Mouse (Mus musculus) olfactory bulb, adult 2 months (tissue): ENCODE measurements around the gene Hrc. TPM values are rescaled to one million over a fixed set of nuclear protein-coding genes. Genes with fewer than 3 reads are reported as not detected.
A peak's percentile ranks its signal among the peaks of the same experiment; 100 is the strongest.

ENCODE experiments used
- H3K27ac ChIP-seq: fragments of 200-500 bp; 2 replicates; pipeline ENCODE4 v1.5.1; 2012; ENCODE audit warnings: low read depth, low read length; ENCODE audit not compliant: insufficient read depth
- H3K4me1 ChIP-seq: fragments of 200-500 bp; 2 replicates; pipeline ENCODE4 v1.6.1; 2012; ENCODE audit warnings: low read length; ENCODE audit not compliant: control insufficient read depth, insufficient read depth
- H3K4me3 ChIP-seq: fragments of 200-500 bp; 2 replicates; pipeline ENCODE4 v1.5.1; 2012; ENCODE audit warnings: mild to moderate bottlenecking, low read depth, low read length, moderate library complexity; ENCODE audit not compliant: insufficient read depth
- CTCF ChIP-seq: fragments of 200-500 bp; IDR thresholded peaks from 2 replicates; pipeline ENCODE4 v1.5.1; 2012; ENCODE audit warnings: low read depth, mild to moderate bottlenecking, low read length, moderate library complexity; ENCODE audit not compliant: insufficient read depth
- POLR2A ChIP-seq: fragments of 200-500 bp; IDR thresholded peaks from 2 replicates; pipeline ENCODE4 v1.6.1; 2012; ENCODE audit warnings: mild to moderate bottlenecking, low read depth, low read length, moderate library complexity; ENCODE audit not compliant: insufficient read depth
- WGBS: fragments of 180-500 bp; shearing (Covaris S2); methylation state at CpG from one replicate; pipeline ENCODE4 v1.1.7; 2018; 5-methylcytosine and 5-hydroxymethylcytosine counted together
- polyA plus RNA-seq: library from polyadenylated mRNA; stranded (reverse); fragments of >200 nt; gene quantifications from 2 replicates; pipeline ENCODE4 v1.2.4, GENCODE M21; 2012; ENCODE audit warnings: low replicate concordance; ENCODE audit not compliant: missing spikeins, insufficient read depth, insufficient read length

Hrc gene
- polyA plus RNA-seq, 1 experiment, result not detected

GRCm38 (mm10) chr7:45328841-45329475 is 6.1 kb upstream of the Hrc start:
- 81% methylated on average over 13 of the region's 13 CpGs for WGBS
- H3K4me1 ChIP-seq, result peaks cover 14% of the 10 kb centered on the region
- no peak overlapping the region for H3K27ac ChIP-seq
- TF ChIP-seq POLR2A (no peak), CTCF (no peak)
- no peak overlapping the region for H3K4me3 ChIP-seq

- Histone ChIP-seq H3K4me3 (no peak overlapping the region), H3K4me1 (peaks cover 14% of the 10 kb centered on the region), H3K27ac (no peak overlapping the region)
- WGBS, result 84% methylated on average over 6 of the region's 6 CpGs
- TF ChIP-seq POLR2A (no peak), CTCF (no peak)
Measured at GRCm38 (mm10) chr7:45331502-45331901, 3.6 kb upstream of the Hrc start.

DNA sequence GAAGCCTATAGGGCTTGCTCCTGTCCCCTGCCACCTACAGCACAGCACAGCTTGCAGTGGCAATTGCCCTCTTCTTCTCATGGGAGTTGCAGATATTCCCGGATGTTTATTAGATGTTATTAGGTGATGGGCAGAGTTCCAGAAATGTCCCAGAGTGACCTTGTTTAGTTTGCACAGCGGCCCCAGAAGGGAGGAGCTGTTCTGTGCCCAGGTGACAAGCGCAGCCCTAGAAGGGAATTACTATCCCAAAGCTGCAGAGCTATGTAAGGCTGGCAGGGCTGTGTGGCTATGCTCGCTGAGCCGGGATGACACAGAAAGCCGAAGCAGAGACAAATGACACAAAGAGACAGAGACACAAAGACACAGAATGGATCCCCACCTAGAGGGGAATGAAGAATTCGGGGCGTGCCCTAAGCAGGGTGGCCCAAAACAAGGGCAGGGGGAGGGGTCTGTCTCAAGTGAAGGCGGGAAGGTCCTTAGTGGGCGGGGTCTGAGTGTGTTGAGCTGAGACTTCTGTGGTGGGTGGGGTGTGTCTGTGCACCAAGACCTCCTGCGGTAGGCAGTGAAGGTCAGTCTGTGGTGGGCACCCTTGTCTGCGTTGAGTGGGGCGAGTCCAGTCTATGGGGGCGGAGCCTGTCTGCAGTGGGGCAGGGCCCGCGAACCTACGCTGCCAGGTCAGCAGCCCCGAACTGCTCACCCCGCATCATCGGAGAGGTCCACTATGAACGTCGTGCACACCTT is 2.2 kb upstream of the Hrc start:
- Histone ChIP-seq H3K4me3 (peak overlapping the region; percentile 53), H3K27ac (no peak overlapping the region), H3K4me1 (peaks cover 16% of the 10 kb centered on the region)
- 4% methylated on average over 22 of the region's 22 CpGs for WGBS
- TF ChIP-seq POLR2A (no peak), CTCF (no peak)

- H3K27ac ChIP-seq, result no peak within 1 kb of the TSS
- TF ChIP-seq POLR2A, result no peak
- no peak for TF ChIP-seq CTCF
- peaks cover 20% of the 10 kb centered on the region for H3K4me1 ChIP-seq
- WGBS, result under 1% methylated on average over 38 of the region's 38 CpGs
- peak within 1 kb of the TSS; percentile 53 for H3K4me3 ChIP-seq
Measured at GRCm38 (mm10) chr7:45333431-45333982, 1.6 kb upstream of the Hrc start, which contains the start of gene Trpm4. Gene Trpm4 (minus strand): TSS chr7:45333780.

DNA sequence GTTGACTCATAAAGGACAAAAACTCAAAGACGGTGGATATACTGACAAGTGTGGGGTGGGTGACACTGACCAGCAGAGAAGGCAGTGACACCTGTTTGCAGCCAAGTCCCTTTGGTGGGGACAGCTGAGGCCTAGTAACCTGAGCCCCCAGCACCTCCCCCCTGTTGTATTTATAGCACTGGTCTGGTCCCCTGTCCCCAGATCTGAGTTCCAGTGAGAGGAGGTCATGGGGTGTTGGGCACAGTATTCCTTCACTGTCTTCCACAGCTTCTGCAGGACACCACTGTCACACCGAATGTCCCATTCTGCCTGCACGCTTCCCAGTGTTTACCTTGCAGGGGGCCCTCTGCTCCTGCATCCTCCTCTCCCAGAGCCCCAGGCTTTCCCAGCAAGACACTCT is 485 bp upstream of the Hrc start:
- Histone ChIP-seq H3K27ac (no peak overlapping the region), H3K4me3 (no peak overlapping the region), H3K4me1 (peaks cover 20% of the 10 kb centered on the region)
- TF ChIP-seq POLR2A, result no peak
- 62% methylated on average over 3 of the region's 3 CpGs for WGBS

DNA sequence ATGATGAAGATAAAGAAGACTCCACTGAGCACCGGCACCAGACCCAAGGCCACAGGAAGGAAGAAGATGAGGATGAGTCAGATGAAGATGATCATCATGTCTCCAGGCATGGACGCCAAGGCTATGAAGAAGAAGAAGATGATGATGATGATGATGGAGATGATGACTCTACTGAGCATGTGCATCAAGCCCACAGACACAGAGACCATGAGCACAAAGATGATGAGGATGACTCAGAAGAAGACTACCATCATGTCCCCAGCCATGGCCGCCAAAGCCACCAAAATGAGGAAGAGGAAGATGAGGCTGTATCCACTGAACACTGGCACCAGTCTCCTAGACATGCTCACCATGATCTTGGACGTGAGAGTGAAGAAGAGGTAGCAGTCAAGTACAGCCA is 1.2 kb downstream of the Hrc start:
- H3K4me3 ChIP-seq, result no peak overlapping the region
- WGBS, result 89% methylated on average over 4 of the region's 4 CpGs
- H3K27ac ChIP-seq, result no peak overlapping the region
- TF ChIP-seq POLR2A (no peak), CTCF (no peak)
- H3K4me1 ChIP-seq, result peaks cover 20% of the 10 kb centered on the region

- no peak for TF ChIP-seq POLR2A
- no peak for TF ChIP-seq CTCF
- H3K27ac ChIP-seq, result no peak overlapping the region
- H3K4me3 ChIP-seq, result no peak overlapping the region
- peaks cover 22% of the 10 kb centered on the region for H3K4me1 ChIP-seq
- 17% methylated on average over 4 of the region's 4 CpGs for WGBS
Measured at GRCm38 (mm10) chr7:45337469-45337868, 2.4 kb downstream of the Hrc start.

DNA sequence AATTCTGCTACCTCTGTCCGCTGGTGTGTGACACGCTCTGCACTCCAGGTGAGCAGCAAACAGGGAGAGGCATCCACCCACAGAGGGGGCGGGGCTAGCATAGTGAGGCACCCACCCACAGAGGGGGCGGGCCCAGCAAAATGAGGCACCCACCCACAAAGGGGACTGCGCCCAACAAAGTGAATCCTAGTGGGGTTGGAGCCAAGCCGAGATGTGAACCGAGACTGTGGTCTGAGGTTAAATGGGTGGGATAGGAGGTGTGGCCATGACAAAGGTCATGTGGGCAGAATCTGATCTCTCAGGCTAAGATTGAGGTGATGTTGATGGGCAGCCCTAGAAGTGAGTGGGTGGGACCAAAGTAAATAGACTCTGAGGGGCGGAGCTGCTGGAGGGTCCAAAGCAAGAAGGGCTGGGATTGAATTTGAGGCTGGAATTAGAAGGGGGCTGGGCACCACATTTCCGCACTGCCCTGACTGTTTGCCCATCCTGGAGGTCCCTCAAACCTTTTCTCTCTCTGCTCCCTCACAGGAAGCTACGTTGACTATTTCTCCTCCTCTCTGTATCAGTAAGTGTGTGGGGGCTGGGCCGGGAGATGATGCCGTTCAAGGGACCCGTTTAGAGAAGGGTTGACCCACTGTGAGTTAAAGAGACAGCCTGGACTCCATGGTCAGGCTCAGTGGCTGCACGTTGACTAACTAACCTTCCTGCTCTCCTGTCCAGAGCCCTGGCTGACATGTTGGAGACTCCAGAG is 3.2 kb downstream of the Hrc start:
- TF ChIP-seq CTCF (no peak), POLR2A (no peak)
- WGBS, result 14% methylated on average over 14 of the region's 14 CpGs
- Histone ChIP-seq H3K27ac (no peak overlapping the region), H3K4me3 (no peak overlapping the region), H3K4me1 (peaks cover 14% of the 10 kb centered on the region)

- Histone ChIP-seq H3K4me3 (peak overlapping the region; percentile 11; the same call in 1 of the 2 replicates), H3K27ac (no peak overlapping the region), H3K4me1 (peaks cover 9% of the 10 kb centered on the region)
- no peak for TF ChIP-seq POLR2A
- no peak for TF ChIP-seq CTCF
- 29% methylated on average over 39 of the region's 39 CpGs for WGBS
Measured at GRCm38 (mm10) chr7:45339410-45340065, 4.4 kb downstream of the Hrc start.
